Mouse (Mus musculus) left cerebral cortex, adult 8-10 months (tissue): ENCODE data around the gene Crocc. TPM values are rescaled to one million over a fixed set of nuclear protein-coding genes. Genes with fewer than 3 reads are reported as not detected.
A peak's percentile ranks its signal among the peaks of the same experiment; 100 is the strongest.

ENCODE experiments used
- DNase-seq, 2 experiments: peaks; one replicate each; pipeline ENCODE4 v3.0.0; 2022; ENCODE audit warnings: low spot score in 2 of 2
- total RNA-seq, 4 experiments: library from RNA; stranded (reverse); gene quantifications; 2 replicates each; pipeline ENCODE4 v1.2.4; 2022

The Crocc gene
- total RNA-seq, 4 experiments from 2014 or later, result 44.2 to 69.2 (median 54.3) TPM

DNA sequence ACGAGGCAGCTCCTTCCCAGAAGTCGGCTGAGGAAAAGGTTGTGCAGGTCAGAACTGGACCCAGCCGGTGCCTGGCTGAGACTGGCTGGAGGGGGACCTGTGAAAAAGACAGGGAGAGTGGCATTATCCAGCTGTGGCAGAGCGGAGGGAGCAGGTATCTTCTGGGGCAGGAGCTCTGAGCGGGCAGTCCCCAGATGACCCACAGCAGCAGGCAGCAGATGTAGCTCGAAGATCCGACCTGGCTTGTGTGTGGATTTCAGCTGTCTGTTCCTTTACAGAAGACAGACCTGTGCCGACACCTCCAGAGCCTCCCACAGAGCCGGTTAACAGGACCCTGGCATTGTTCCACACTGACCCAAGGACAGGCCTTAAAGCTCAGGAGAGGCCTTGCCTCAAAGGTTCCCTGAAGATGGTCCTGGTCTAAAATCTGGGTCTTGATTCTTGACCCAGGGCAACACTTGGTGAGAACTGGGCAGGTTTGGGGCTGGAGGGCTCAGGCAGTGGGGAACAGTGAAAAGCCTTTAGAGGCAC is 7.2 kb upstream of the Crocc start:
- no peak for DNase-seq

DNA sequence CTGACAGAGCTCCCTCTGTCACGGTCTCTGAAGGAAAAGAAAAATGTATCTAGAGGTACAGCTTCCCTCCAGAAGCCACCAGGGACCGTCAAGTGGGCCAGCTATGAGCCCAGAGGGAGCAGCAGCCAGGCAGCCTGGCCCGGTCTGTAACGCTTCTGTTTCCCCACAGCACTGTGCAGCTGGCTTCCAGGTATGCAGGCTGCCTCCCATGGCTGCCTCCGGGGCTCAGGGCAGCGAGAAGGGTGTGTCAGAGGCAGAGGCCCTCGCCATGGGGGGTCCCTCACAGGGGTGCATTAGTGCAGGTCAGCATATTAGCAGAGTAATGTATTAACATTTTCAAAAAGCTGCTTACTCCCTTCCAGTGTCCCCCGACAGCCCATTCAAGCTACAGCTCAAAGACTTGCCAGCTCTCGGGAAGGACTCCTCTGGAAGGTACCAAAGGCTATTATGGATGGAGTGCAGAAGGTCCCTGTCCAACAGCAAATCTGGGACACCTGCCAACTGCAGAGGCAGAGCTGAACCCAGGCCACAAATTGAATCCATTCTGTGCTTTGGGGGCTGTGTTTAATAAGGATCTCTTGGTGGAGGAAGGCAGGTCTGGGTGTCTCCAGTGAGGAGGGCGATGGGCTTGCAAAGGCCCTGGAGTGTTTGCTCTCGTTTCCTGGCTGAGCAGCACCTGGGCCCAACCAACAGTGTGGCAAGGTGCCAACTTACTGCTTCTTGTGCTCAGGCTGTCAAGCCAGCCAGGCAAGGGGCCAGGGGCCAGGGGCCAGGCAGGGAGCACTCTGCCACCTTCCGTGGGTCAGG is 6.6 kb upstream of the Crocc start:
- no peak for DNase-seq

DNA sequence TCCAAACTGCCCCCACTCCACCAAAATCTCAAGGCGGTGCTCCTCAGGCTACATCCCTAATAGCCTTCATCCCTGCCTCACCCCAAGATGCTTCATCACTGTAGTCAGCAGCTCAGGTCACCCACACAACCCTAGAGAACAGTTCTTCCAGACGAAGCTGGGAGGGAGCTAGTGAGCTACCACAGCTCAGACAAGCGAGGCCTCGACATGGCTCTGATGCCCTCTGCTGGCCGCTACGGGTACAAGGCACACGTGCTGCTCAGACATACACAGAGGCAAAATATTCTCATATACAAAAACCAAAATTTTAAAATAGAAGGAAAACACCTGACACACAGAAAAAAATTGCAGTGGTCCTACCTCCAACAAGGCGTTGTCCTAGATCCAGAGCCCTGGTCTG is 4.8 kb upstream of the Crocc start:
- peak in 1 of 2 experiments; percentile 77 for DNase-seq

DNA sequence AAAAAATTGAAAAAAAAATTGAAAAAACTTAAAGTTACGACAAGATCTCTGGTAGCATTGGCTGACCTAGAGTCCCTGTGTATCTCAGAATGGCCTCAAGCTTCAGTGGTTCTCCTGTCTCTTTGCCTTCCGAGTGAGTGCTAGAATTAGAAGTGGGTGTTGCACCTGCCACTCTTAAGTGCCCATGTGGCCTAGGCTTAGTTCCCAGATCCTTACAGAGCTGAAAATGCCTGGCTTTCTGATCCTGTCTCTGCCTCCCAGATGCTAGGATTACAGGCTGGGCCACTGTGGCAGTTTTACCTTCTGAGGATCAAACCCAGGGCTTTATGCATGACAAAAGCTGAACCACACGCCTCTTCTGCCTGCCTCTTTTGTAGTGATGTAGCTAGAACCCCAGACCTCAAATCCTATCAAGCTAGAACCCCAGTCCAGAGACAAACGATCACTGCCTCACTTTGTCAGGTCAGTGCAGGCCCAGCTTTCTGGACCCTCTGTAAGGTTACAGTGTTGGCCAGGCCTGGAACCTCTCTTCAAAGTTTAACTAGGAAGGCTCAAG is 3.8 kb upstream of the Crocc start:
- no peak for DNase-seq

DNA sequence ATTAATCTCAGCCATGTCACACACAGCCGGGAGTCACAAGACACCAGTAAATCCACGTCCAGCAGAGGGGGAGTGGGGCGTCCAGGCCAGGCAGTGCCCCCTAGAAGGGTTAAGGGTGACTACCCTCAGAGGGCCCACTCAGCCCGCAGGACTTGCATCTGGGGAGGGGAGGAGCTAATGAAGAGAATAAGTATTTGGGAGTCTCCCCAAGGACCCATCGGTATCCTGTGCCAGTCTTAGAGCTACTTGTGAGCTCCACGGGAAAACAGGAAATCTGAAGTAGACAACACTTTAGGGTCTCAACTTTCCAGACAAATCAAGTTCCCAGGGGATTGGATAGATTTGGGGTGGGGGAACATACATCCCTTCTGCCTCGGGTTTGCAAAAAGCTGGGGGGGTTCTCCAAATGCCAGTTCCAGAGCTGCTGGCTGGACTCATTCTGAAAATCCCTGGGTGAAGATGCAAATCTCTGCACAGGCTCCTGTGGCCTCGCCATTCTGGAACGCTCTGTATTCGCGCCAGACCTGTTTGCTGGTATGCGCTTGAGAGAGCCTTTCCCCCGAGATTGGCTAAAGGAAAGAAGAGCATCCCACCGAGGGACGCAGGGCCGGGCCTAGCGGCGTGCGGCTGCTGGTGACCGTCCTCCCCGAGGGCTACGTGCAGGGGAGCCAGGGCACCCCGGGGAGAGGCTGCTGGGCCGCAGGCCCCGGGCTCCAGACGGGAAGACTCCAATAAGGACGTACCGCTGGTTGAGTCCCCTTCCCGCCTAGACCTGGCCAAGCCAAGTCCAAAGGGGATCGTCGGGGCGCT is 529 bp downstream of the Crocc start:
- no peak for DNase-seq

DNA sequence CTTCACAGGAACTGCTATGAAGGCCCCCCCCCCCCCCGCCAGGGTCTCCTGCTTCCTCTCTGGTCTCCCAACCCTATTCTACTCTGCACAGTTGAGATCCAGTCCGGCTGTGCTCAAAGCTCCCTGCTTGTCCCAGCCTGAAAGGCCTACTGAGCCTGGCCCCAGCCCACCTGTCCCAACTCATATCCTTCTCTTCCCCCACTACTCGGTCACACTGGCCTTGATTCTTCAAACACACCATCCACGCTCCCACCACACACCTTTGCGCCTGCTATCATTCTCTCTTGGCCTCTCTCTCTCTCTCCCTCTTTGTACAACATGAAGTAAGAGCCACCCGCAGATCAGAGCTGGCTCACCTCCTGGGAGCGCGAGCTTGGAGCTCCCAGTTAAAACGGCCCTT is 1.5 kb downstream of the Crocc start:
- DNase-seq, result no peak

DNA sequence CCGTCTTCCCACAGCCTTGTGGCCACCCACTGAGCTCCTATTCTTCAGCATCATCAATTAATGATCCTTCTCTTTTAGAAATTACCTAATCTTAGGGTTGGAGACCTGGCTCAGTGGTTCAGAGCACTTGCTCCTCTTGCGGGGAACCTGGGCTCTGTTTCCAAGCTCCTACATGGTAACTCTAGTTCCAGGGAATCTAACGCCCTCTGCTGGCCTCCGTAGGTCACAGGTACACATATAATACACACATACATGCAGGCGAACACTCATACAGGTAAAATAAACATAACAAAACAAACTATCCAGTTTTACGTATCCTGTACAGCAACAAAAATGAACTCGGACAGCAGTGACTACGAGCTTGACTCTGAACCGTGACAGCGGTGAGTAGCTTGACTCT is 3.4 kb downstream of the Crocc start:
- no peak for DNase-seq

DNA sequence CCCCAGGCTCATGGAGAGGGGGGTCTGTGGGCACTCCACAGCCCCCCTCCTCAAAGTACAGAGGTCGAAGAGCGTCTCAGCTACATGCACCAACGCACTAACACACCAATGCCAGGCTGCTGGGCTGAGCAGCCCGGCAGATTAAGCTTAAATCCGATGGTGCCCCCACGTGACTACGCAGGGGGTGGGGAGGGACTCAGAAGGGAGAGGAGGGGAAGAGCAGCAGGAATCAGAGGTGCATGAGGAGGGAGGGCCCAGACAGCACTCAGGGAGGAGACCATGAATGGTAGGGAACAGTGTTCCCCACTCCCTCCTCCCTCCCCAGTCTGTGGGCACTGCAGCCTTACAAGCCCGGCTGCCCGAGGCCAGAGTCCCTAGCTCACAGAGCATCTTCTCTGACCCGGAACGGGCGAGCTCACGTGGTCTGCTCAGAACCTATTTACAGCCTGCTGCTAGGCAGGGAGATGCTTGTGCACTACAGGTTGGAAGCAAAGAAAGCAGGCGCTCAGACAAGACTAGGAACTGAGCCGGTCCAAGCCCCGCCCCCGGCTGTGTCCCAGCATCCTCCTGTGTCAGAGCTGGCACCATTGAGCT is 6.7 kb downstream of the Crocc start:
- DNase-seq, result peak; percentile 54 to 87

DNA sequence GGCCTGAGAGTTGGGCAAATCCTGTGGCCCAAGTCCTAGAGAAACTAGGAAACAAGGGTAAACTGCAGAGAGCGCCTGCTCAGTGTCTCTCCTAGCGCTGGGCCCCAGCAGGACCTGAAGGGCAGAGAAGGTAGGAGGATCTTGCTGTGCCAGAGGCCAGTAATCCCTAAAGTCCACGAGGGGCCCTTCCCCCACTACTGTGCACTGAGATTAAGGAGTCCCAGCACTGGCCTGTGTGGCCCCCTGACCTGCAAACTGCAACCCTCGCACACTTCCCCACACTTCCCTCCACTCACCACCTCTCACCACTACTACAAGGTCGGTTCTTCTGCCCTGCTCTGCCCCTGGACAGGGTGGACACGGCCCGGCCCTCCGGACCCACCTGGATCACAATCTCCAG is 7.2 kb downstream of the Crocc start:
- DNase-seq, result no peak

DNA sequence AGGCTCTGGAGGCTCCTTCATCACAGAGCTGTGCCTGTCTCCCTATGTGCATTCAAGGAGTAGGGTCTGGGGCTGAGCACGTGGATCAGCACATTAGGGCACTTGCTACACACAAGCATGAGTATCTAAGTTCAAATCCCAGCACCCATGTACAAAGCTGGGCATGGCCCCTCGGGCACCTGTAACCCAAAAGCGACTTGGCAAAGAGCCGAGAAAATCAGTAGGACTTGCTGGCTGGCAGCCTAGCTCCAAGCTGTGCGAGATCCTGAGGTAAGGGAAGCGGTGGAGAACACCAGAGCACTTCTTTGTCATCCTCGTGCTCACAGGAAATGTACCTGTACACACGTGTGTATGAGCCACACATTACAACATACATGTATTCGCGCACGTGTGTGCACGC is 7.9 kb downstream of the Crocc start:
- no peak for DNase-seq

DNA sequence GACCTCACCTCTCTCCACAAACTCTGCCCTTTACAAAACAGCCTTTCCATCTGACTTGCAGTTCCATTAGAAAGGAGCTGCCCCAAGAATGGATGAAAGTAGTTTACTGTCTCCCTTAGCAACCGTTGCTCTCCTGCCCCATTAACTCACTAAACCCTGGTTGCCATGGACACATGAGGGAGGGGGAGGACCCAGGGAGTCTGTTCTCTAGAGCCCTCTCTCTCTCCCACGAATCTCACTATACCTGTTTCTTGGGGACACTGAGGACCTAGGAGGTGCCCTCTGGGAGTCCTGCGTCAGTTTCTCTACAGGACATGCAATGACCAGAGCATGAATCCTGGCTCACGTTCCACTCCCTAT is 10.9 kb downstream of the Crocc start:
- DNase-seq, result no peak

DNA sequence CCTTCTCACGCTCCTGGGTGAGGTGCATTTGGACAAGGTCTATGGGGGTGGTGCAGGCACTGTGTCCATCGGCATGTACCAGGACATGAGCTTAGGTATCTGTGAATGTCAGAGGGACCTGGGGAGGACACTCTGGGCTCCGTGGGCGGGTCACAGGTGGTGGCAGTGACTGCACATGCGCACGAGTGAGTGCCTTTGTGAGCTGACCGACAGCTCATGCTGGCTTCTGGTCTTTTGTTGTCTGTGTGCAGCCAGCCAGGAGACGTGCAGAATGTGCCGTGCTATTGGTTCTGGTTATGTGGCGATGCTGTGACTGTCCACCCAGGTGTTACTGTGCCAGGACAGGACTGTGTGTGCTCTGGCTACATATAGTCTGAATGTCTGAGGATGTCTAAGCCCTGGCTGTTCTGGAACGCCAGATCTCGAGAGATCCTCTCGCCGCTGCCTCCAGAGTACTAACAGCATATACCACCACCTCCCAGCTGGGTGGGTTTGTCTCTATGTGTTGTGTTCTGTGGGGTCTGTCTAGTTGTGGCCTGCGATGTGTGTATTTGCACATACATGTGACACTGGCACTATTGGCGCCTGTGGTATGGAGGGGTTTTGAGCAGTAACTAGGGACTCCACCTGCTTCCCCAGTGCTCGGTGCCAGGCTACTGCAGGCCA is 11.4 kb downstream of the Crocc start:
- DNase-seq, result no peak

DNA sequence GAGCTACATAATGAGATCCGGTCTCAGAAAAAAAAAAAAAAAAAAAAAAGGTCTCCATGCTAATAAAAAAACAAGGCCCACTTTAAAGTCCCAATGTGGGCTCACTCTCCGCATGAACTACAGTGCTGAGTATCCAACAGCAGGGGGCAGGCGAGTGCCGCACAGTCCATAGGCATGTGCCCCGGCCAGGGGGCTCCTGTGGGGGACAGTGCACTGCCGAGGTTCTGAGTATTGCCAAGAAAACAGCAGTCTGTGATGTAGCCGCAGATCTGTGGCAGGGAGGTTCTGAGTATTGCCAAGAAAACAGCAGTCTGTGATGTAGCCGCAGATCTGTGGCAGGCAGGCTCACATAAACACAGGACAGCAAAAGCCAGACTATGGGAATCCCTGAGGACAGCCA is 15.5 kb downstream of the Crocc start:
- no peak for DNase-seq

DNA sequence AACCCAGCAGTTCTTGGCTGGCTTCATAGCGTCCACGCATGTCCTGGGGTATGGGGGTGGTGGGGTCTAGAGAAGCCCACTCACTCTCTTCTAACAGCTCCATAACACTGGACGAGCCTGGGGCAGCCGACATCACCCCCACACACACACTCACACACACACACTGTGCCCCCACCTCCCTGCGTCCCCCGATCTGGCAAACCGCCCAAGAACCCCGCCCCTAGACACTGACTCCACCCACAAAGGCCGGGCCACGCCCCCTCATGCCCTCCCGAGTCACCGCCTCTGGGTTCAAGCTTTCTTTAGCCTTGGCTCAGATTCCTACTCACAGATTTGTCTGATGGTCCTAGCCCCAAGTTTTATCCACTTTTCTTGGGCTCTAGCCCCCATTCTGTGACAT is 19.2 kb downstream of the Crocc start:
- no peak for DNase-seq

DNA sequence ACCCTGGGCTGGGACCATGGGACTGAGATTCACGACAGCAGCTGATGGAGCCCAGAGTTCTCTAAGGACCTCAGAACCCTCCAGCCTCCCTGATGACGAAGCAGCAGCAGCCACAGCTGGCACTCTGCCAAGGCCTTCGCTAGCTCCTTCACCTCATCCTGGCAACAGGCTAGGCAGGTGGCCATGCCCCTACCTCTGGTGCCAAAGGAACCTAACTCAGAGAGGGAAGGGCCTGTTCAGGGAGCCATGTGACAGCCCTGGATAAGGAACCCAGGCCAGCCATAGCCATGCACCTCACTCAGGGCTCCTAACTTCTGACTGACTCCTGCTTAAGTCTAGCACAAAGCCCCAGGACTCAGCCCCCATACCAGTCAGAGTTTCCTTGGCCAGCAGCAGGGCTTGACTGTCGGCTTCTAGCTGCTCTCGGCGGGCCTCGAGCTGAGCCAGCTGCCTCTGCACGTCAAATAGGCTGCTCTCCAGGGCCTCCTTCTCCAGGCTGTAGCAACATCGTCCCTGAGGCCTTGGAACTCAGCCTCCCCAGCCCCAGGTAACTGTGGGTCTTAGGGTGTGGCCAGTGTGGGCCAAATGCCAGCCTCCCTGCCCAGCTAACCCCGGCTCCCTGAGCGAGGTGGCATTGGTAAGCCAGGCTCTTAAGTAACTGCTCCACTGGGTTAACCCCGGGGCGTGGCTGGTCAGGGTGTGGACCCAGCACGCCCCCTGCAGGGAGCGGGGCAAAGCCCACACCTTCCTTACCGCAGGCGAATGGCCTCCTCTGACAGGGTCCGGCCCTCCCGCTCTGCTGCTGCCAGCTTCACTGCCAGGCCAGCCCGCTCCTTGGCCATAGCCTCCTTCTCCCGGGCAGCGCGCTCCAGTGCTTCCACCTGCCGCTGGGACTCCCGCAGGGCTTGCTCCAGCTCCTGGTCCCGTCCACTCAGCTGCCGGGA is 26.5 kb downstream of the Crocc start:
- DNase-seq, result no peak

DNA sequence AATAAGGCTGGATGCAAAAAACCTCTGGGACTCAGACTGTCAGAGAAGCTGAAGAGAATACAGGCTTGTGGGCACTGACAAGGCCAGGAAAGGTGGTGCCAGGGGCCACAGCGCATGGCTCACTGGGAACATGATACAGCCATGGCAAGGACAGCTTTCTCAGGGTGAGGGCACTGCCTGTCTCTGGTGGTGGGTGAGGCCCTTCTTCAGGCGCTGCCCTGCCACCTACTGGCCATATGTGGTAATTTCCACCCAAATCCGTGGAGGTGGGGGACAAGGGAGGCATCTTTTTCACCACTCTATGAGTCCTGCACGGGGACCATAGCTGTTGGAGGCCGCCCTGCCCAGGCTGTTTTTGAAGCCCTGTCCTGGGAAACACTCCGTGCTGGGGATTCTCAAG is 28.6 kb downstream of the Crocc start:
- peak in 1 of 2 experiments; percentile 77 for DNase-seq

DNA sequence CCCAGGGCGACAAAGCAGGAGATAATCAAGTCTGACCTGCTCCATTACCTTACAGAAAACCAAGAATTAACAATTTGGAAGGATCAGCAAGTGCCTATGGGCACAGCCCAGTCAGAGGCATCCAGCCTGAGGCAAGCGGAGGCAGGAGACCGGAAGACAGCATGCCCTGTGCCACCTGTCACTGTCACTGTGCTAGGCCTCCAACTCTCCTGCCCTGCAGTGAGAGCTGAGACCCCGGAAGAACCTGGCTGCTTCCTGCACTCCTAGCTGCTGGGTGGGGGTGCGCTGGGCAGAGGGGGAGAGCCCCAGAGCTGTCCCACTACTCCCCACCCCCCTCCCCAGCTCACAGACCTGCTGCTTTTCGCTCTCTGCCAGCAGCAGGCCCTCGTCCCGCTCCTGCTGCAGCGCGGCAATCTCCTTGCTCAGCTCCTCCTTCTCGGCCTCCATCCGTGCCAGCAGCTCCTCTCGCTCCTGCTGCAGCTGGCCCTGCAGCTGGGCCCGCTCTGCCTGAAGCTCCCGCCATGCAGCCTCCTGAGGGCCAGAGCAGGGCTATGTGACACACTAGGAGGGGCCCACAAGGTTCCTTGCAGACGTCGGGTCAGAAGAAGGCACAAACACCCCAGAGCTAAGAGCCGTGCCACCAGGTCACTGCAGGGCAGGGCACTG is 29.7 kb downstream of the Crocc start:
- no peak for DNase-seq

DNA sequence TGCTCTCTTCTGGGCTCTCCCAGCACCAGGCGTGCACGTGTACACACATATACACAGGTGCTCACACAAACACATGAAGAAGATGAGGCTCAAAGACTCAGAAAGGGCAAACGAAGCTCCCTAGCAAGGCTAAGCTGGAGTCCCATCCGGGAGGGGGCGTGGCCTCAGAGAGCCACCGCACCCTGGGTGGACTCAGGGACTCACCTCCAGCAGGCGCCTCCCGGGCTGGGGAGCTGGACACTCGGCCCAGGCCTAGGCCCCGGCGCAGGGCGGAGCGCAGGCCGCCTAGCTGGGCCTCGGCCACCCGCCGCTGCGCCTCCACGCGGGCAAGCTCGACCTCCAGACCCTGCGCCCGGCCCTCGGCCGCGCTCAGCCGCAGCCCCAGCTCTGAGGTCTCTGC is 35.4 kb downstream of the Crocc start:
- no peak for DNase-seq

DNA sequence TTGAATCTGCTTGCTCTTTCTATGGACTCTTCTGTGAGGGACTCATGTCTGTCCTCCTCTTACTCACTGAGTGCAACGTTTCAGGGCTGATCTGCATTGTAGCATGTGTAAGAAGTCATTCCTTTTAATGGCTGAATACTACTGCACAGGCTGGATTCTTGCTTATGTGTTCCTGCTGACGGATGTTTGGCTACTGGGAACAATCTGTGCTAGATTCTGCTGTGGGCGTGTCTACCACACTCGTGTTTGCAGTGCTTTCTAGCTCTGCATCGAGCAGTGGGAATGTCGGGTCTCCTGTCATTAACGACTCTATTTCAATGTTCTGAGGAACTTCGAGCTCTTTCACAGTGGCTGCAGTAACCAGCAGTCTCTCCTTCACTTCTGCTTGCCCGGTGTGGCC is 36.3 kb downstream of the Crocc start:
- DNase-seq, result no peak

DNA sequence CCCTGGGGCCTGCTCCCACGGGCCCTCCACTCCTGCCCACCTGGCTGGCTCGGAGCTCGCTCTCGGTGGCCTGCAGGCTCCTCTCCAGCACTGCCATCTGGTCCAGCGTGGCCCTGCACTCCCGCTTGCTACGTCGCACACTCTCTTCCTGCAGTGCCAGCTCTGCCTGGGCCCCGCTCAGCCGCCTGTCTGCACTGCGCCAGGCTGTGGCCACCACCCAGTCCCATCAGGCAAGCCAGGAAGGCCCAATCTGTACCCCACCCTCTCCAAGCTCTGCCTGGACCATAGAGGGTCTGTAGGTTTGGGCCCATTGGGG is 38.8 kb downstream of the Crocc start:
- DNase-seq, result no peak
